Mouse (Mus musculus) embryonic facial prominence, embryonic 10.5 days (tissue): ENCODE data around the gene Tmed11. TPM values are rescaled to one million over a fixed set of nuclear protein-coding genes. Genes with fewer than 3 reads are reported as not detected.
A peak's percentile ranks its signal among the peaks of the same experiment; 100 is the strongest.
"Not testable (repeated sequence)": the region's sequence is repeated elsewhere in the genome, so short reads cannot be mapped to it uniquely, and the experiment has no call there.

ENCODE experiments used
- DNase-seq: peaks from one replicate; pipeline ENCODE4 v3.0.0-alpha.2; 2017; ENCODE audit warnings: low spot score
- H3K27ac ChIP-seq: fragments of 300-500 bp; sonication (generic); replicated peaks from 2 replicates; pipeline ENCODE4 v1.5.1; 2016; ENCODE audit warnings: mild to moderate bottlenecking
- H3K27me3 ChIP-seq: fragments of 300-500 bp; sonication (generic); replicated peaks from 2 replicates; pipeline ENCODE4 v1.6.1; 2016; ENCODE audit warnings: low read depth, mild to moderate bottlenecking; ENCODE audit not compliant: poor library complexity, severe bottlenecking
- H3K36me3 ChIP-seq: fragments of 300-500 bp; sonication (generic); replicated peaks from 2 replicates; pipeline ENCODE4 v1.6.1; 2016; ENCODE audit warnings: mild to moderate bottlenecking, moderate library complexity
- H3K4me1 ChIP-seq: fragments of 300-500 bp; sonication (generic); 2 replicates; pipeline ENCODE4 v1.6.1; 2016
- H3K4me3 ChIP-seq: fragments of 300-500 bp; sonication (generic); 2 replicates; pipeline ENCODE4 v1.5.1; 2016; ENCODE audit warnings: mild to moderate bottlenecking, moderate library complexity
- H3K9me3 ChIP-seq: fragments of 300-500 bp; sonication (generic); 2 replicates; pipeline ENCODE4 v1.6.1; 2016; ENCODE audit warnings: mild to moderate bottlenecking
- WGBS: fragments of 180-500 bp; shearing (Covaris S2); methylation state at CpG from one replicate; pipeline ENCODE4 v1.1.7; 2016; 5-methylcytosine and 5-hydroxymethylcytosine counted together
- polyA plus RNA-seq: library from polyadenylated mRNA; unstranded; fragments of >200 nt; fragmentation: Nextera tagmentation; extraction: Ambion mirVana; gene quantifications from 2 replicates; pipeline ENCODE4 v1.2.1, GENCODE M21; 2016

The Tmed11 gene
- polyA plus RNA-seq: not detected in 2 replicates

- not testable (repeated sequence) for H3K4me3 ChIP-seq, H3K27ac ChIP-seq, H3K27me3 ChIP-seq, DNase-seq, H3K36me3 ChIP-seq, H3K9me3 ChIP-seq, H3K4me1 ChIP-seq
- WGBS: 66% methylated on average over 2 of the region's 2 CpGs
Measured at GRCm38 (mm10) chr5:108795263-108795662, at the start of gene Tmed11. Gene Tmed11 (minus strand): TSS chr5:108795363.

- 72% methylated on average over 1 of the region's 1 CpGs for WGBS
- Histone ChIP-seq H3K4me1 (no peaks in the 10 kb centered on the region), H3K27me3 (no peaks in the 10 kb centered on the region), H3K36me3 (no peaks in the 10 kb centered on the region), H3K4me3 (no peak overlapping the region), H3K9me3 (no peaks in the 10 kb centered on the region), H3K27ac (no peak overlapping the region)
- peak; percentile 11 for DNase-seq
Measured at GRCm38 (mm10) chr5:108836156-108836555, 41.0 kb upstream of the Tmed11 start.

DNA sequence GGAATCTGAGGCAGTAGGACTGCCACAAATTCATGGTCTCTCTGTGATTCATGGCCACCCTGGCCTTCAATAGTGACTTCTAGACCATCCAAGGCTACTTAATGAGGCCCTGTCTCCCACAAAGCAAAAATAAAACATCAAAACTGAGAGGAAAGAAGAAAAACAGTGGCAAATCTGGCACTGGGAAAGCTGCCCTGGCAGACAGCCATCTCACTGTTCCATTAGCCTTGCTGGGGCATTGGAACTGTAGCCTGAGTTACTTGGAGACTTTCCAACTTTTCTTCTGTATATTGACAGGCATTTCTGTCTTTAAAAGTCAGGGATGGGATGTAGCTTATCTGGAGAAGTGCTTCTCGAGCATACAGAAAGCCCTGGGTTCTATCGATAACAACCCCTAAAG lies 28.1 kb upstream of the Tmed11 start:
- 86% methylated on average over 2 of the region's 2 CpGs for WGBS
- H3K4me3 ChIP-seq: no peak overlapping the region
- no peak overlapping the region for H3K27ac ChIP-seq
- H3K4me1 ChIP-seq: no peaks in the 10 kb centered on the region
- H3K27me3 ChIP-seq: no peaks in the 10 kb centered on the region
- no peak for DNase-seq
- H3K9me3 ChIP-seq: 0 out of 2 replicates have a peak, but pooled peaks cover 4% of the 10 kb centered on the region
- H3K36me3 ChIP-seq: no peaks in the 10 kb centered on the region

GRCm38 (mm10) chr5:108808750-108809149 lies 13.6 kb upstream of the Tmed11 start, which contains the start of gene Vmn2r8:
Gene Vmn2r8 (minus strand): TSS chr5:108808850.
- not testable (repeated sequence) for H3K4me1 ChIP-seq, DNase-seq, H3K36me3 ChIP-seq, H3K27ac ChIP-seq, H3K4me3 ChIP-seq, H3K9me3 ChIP-seq, H3K27me3 ChIP-seq
- WGBS: 76% methylated on average over 2 of the region's 2 CpGs

DNA sequence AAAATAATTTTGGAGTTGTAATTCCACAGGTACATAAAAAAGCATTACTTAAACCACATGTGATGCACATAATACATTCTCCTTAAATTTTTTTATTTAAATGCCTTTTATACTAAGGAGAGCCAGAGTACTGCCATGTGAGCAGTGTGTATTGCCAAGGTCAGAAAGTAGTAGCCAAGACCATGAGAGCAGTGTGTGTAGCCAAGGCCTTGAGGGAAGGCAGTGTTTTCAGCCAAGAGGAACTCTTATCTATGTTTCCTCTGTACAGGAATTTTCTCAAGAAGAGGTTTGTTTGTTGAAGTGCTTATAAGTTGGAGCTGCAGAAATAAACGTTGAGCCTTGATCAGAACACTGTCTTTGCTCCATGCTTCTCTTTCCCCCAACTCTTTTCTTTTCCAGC lies 8.5 kb upstream of the Tmed11 start:
- no peak for DNase-seq
- Histone ChIP-seq H3K4me3 (no peak overlapping the region), H3K4me1 (no peaks in the 10 kb centered on the region), H3K36me3 (no peaks in the 10 kb centered on the region), H3K27me3 (no peaks in the 10 kb centered on the region), H3K9me3 (no peaks in the 10 kb centered on the region), H3K27ac (no peak overlapping the region)
- 50% methylated on average over 1 of the region's 1 CpGs for WGBS

GRCm38 (mm10) chr5:108790385-108790784 lies 4.8 kb downstream of the Tmed11 start:
- not testable (repeated sequence) for H3K27ac ChIP-seq, H3K4me3 ChIP-seq, H3K27me3 ChIP-seq, H3K4me1 ChIP-seq, H3K36me3 ChIP-seq, H3K9me3 ChIP-seq
- WGBS: 32% methylated on average over 1 of the region's 1 CpGs
- DNase-seq: peak; percentile 41

DNA sequence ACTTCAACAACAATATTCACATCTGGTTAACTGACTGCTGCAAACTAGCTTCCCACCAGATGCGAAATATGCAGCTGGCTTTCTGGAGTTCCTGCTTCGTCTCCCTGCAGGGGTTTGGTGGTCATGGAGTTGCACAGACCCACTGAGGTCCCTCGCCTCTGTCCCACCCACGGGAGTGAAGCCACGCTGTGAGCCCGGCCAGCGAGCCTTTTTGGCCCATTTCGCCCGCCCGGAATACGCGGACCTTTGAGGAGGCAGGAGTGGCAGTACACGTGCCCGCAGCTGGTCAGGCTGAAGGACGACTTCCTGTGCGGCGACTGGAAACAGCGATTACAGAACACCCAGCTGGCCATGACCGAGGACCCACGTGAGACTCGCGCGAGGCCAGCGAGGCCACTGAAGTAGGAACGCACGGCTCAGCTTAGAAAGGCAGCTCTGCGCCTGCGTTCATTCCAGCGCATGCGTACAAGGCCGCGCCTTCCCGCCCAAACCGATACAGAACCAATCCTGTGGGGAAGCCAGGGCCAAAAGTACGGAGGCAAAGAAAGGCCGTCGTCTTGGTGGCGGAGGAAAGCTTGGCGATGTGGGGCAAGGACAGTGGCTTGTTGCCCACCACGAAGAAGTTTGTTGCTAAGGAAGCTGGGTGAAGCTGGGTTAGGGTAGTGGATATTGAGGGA lies 20.4 kb downstream of the Tmed11 start, which contains the start of gene Rnf212:
TSS of gene Rnf212 (minus strand) at position 353 of the 677 bp plus-strand sequence.
- no peak within 1 kb of the TSS for H3K27ac ChIP-seq
- H3K4me3 ChIP-seq: no peak within 1 kb of the TSS
- H3K9me3 ChIP-seq: no peaks in the 10 kb centered on the region
- no peak for DNase-seq
- no peaks in the 10 kb centered on the region for H3K27me3 ChIP-seq
- H3K4me1 ChIP-seq: no peaks in the 10 kb centered on the region
- H3K36me3 ChIP-seq: no peaks in the 10 kb centered on the region
- WGBS: 77% methylated on average over 40 of the region's 40 CpGs

- Histone ChIP-seq H3K27me3 (no peaks in the 10 kb centered on the region), H3K4me3 (no peak overlapping the region), H3K9me3 (no peaks in the 10 kb centered on the region), H3K4me1 (no peaks in the 10 kb centered on the region), H3K36me3 (no peaks in the 10 kb centered on the region), H3K27ac (no peak overlapping the region)
- WGBS: 88% methylated on average over 2 of the region's 2 CpGs
- no peak for DNase-seq
Measured at GRCm38 (mm10) chr5:108760002-108760401, 35.2 kb downstream of the Tmed11 start.

DNA sequence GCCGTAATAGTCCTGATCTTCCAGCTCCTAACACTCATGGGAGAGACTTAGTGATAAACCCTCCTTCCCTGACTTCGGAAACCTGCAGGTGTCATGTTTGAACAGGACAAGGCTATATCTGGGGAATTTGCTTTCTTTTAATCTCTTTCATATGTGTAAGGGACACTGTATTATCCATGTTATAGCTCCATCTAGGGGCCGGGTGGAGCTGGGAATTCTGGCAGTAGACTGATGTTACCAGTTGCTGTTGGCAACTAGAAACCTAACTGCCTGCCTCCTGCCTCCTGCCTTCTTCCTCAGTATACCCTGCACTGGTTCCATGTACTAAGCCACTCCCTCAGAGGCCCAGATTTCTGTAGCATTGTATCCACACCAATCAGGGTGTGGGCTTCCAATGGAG lies 36.8 kb downstream of the Tmed11 start:
- no peak overlapping the region for H3K4me3 ChIP-seq
- WGBS: 57% methylated on average over 3 of the region's 3 CpGs
- no peaks in the 10 kb centered on the region for H3K4me1 ChIP-seq
- H3K27me3 ChIP-seq: no peaks in the 10 kb centered on the region
- no peaks in the 10 kb centered on the region for H3K36me3 ChIP-seq
- no peak overlapping the region for H3K27ac ChIP-seq
- DNase-seq: peak; percentile 21
- no peaks in the 10 kb centered on the region for H3K9me3 ChIP-seq

GRCm38 (mm10) chr5:108751258-108751657 lies 43.9 kb downstream of the Tmed11 start:
- H3K27ac ChIP-seq, H3K27me3 ChIP-seq, H3K9me3 ChIP-seq, H3K36me3 ChIP-seq, H3K4me1 ChIP-seq, H3K4me3 ChIP-seq, DNase-seq: not testable (repeated sequence)
- WGBS: 86% methylated on average over 4 of the region's 4 CpGs

- H3K4me1 ChIP-seq: no peaks in the 10 kb centered on the region
- H3K27ac ChIP-seq: no peak overlapping the region
- WGBS: 80% methylated on average over 5 of the region's 5 CpGs
- H3K9me3 ChIP-seq: no peaks in the 10 kb centered on the region
- H3K36me3 ChIP-seq: no peaks in the 10 kb centered on the region
- H3K27me3 ChIP-seq: no peaks in the 10 kb centered on the region
- DNase-seq: no peak
- H3K4me3 ChIP-seq: no peak overlapping the region
Measured at GRCm38 (mm10) chr5:108750328-108751210, 44.6 kb downstream of the Tmed11 start.

- Histone ChIP-seq H3K9me3 (no peaks in the 10 kb centered on the region), H3K27me3 (no peaks in the 10 kb centered on the region), H3K4me3 (no peak overlapping the region), H3K27ac (no peak overlapping the region), H3K4me1 (no peaks in the 10 kb centered on the region), H3K36me3 (no peaks in the 10 kb centered on the region)
- WGBS: 83% methylated on average over 3 of the region's 3 CpGs
- DNase-seq: no peak
Measured at GRCm38 (mm10) chr5:108744629-108745028, 50.5 kb downstream of the Tmed11 start.

- Histone ChIP-seq H3K27ac (no peak overlapping the region), H3K4me3 (no peak overlapping the region), H3K9me3 (no peaks in the 10 kb centered on the region), H3K36me3 (no peaks in the 10 kb centered on the region), H3K27me3 (no peaks in the 10 kb centered on the region), H3K4me1 (no peaks in the 10 kb centered on the region)
- 60% methylated on average over 2 of the region's 2 CpGs for whole genome bisulfite sequencing
- DNase-seq: no peak
Measured at GRCm38 (mm10) chr5:108743856-108744255, 51.3 kb downstream of the Tmed11 start.
